Mouse (Mus musculus) heart, adult 8-10 months (tissue): ENCODE data around the gene Arhgef38. TPM values are rescaled to one million over a fixed set of nuclear protein-coding genes. Genes with fewer than 3 reads are reported as not detected.

Experiments used
- DNase-seq: peaks from one replicate; pipeline ENCODE4 v3.0.0; 2022; ENCODE audit warnings: low spot score
- total RNA-seq, 4 experiments: library from RNA; stranded (reverse); gene quantifications; 2 replicates each; pipeline ENCODE4 v1.2.4; 2022

Arhgef38 gene
- total RNA-seq, result under 1 TPM in 1 of 4 experiments, not detected in 3; 0.46 TPM

DNA sequence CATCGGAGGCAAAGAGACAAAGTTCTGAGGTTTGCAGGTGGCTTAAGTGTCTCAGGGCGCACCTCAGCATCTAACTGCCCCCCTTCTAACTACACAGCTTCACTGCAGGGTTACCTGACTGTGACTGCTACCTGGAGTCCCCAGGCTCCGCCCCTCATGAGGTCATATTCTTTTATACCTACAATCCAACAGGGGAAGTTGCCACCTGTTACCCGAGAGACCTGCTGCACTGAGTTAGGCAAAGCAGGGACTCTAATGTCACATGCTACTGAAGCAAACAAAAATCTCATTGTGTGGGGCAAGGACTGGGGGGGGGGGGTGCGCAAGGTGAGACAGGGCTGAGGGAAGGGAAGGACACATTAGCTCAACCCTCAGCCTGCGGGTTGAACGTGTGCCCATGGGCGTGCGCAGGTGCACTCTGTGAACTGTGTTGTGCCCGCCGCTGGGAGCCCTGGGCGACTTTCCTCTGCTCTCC, at the start of gene Arhgef38:
Gene Arhgef38 (minus strand): TSS at position 129 of the 475 bp plus-strand sequence.
- DNase-seq, result no peak

- DNase-seq, result peak; percentile 48
Measured at GRCm38 (mm10) chr3:133271887-133272286, 37.1 kb upstream of the Arhgef38 start.

- DNase-seq, result no peak
Measured at GRCm38 (mm10) chr3:133258860-133259259, 24.1 kb upstream of the Arhgef38 start.

GRCm38 (mm10) chr3:133255842-133256241, 21.1 kb upstream of the Arhgef38 start:
- DNase-seq, result no peak

- no peak for DNase-seq
Measured at GRCm38 (mm10) chr3:133244027-133244426, 9.3 kb upstream of the Arhgef38 start.

GRCm38 (mm10) chr3:133241916-133242315, 7.2 kb upstream of the Arhgef38 start:
- DNase-seq, result no peak

- DNase-seq, result no peak
Measured at GRCm38 (mm10) chr3:133233993-133234392, 756 bp downstream of the Arhgef38 start.

- no peak for DNase-seq
Measured at GRCm38 (mm10) chr3:133230427-133230826, 4.3 kb downstream of the Arhgef38 start.

GRCm38 (mm10) chr3:133229594-133229993, 5.2 kb downstream of the Arhgef38 start:
- no peak for DNase-seq

DNA sequence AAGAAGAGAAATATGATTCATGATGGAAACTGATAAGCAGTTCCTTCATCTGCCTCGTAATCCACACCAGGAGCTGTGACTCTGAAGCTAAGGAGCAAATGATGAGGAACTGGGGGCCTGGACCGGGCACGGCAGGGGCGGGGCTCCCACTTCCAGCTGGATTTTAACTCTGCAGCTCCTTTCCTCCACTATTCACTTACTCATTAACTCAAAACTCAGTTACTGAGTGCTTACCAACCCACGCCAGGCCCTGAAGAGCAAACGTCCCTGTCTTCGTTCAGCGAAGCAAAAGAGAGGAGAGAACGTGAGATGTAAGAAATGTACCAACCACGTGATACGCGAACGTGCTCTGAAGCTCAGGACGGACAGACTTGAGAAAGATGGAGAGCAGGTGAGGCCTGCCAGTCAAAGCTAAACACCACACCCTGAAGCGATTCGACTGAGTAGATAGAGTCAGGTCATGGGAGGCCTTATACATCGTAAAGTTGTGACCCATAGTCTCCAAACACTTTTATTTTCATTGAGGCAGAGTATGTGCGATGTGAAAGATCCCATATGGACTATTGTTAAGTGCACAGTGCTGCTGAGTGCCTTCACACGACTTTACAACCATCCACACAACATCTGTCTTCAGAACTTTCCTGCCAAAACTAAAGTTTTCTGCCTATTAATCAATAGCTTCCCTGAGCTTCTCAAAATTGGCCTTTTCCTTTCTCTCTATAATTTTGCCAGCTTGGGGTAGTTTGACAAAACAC, 7.3 kb downstream of the Arhgef38 start:
- no peak for DNase-seq

GRCm38 (mm10) chr3:133218501-133218900, 16.2 kb downstream of the Arhgef38 start:
- no peak for DNase-seq

DNA sequence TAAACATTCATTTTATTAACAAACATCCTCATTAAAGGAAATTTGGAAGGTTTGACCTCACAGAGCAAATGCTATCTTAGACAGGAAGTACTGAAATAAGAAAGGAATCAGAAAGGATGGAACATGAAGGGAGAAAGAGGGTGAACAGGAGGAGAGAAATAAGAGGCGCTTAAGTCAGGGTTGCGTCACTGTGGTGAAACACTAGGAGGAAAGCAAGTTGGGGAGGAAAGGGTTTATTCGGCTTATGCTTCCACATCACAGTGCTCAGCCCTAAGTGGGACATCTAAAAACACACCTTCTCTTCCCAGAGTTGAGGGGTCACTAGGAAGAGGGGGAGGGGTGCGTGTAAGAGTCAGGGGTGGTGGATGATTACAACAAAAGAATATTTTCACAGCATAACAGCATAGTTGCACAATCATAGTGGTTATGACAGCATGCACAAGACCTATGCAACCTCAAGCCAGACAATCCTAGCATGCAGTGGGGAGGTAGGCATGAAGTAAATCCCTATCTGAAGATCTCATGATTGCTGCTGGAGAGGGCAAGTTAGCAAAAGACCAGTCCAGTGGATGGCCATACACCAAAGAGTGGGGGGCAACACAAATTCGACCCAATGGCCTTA, 19.4 kb downstream of the Arhgef38 start:
- no peak for DNase-seq

DNA sequence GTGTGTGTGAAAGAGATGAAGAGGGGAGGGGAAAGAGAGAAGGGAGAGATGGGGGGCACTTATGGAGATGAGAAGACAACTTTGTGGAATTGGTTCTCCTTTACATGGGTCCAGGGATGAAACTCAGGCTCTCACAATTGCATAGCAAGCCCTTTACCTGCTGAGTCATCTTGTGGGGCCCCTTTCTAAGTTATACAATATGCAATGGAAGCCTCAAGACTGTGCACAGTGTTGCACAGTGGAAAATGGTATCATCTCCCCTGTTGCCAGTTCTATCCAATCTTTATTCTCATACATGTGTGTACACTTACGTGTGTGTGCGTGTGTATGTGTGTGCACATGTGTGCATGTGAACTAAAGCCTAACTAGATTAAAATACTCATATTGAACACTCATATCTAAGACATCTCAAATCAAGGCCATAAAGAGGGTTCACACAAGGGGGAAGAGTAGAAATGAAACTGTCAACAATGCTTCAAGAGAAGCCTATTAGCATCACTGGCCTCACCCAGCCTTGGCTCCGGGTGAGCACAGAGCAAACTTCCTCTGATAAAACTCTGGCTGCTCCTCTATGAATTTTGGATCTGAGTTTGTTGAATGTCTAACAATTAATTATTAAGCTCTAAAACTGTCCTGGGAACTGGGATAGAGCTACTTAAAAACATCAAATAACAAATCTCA, 21.2 kb downstream of the Arhgef38 start:
- DNase-seq, result no peak

DNA sequence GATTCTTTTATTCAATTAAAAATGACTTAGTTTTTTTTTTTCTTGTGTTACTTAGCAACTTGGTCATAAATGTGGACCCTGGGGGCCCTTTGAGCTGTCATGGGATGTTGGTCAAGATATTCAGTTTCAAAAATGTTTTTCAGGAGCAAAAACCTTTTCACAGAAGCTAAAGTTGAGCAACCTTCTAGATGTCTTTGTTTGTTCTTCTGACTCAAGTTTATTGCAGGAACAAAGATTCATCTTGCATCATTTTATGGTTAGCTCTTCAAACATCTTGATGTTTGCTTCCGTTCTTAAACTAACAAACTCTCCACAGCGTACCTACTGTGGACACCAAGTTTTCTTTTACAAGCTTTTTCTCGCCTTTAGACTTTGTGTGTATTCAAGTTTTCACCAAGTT, 23.4 kb downstream of the Arhgef38 start:
- no peak for DNase-seq

DNA sequence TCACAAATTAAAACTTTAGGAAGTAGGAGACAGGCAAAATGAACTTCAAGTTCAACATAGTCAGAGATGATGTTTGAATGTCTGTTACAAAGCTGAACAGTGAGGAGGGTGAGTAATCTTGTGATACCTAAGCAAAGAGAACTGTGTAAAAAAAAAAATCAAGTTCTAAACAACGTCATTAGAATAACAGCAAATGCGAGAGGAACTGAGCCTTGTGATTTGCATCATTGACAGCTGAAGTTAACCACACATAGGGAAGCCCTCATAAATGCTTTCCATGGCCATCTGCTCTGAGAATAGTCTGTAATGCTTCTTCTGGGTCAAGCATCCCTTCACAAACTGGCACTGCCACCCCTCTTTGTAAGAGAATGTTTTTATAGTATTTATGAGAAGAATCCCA, 31.0 kb downstream of the Arhgef38 start:
- DNase-seq, result no peak

- DNase-seq, result no peak
Measured at GRCm38 (mm10) chr3:133202171-133202570, 32.6 kb downstream of the Arhgef38 start.

- no peak for DNase-seq
Measured at GRCm38 (mm10) chr3:133188930-133189329, 45.8 kb downstream of the Arhgef38 start.

DNA sequence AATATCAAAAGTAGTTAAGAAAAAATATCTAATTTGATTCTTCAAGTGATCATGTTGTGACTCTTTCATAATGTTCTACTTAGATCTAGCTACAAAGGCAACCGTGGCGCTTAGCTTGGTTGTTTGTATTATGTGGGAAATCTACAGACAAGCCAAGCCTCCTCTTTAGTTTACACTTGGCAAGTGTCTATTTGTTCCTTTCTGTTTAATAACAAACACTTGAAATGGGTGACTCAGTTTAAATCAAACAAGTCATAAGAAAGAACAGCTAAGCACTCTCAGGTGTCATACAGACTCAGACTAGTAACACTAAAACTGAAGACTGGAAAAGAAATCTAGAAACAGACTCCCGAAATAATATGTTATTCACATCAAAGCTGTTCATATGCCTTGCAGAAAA, 47.2 kb downstream of the Arhgef38 start:
- no peak for DNase-seq

DNA sequence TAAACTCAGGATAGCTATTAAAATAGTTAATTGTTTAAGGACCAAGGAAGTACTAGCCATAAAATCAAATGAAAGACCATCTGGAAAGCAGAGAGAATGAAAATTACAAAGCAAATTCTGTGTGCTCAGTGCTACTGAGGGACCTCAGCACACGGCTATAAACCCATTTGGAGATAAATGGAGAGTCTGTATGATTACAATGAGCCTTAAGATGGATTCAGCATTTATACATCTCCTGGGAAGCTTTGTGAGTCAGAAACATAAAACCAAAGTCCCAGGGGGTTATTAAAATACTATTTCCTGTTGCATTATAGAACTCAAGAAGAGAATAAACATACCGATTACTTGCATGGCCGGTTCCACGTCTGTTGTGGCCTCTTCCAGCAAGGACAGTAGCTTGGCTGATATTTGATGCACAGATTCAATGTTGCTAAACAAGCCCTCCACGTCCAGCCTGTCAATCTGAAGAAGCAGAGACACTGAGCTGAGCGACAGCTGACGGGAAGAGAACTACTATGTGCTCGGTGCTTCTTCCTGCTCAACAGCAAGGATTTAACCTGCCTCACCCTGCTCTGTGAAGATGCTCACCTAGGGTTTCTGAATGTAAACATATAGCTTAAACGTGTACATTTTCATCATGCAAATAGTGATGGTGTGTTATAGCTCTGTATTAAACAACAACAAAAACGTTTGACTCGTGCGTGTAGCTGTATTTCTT, 58.6 kb downstream of the Arhgef38 start:
- DNase-seq, result no peak

GRCm38 (mm10) chr3:133172291-133172690, 62.5 kb downstream of the Arhgef38 start:
- no peak for DNase-seq

DNA sequence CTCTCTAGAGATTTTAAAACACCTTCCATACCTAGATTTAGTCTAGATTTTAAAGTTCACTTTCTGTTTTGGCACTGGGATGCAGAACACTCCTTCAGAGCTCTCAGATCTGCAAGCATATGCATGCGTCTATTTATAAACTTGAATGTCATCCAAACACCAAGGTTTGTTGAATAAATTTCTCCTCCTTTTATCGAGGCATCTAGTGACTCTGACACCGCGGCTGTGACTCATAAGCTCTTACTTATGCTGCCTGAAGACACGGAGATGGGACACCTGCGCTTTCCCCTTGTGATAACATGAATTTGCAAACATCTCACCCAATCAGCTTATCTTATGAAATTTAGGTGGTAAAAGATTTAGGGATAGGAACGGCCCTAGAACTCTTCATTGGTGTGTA, 65.0 kb downstream of the Arhgef38 start:
- DNase-seq, result peak; percentile 1

- no peak for DNase-seq
Measured at GRCm38 (mm10) chr3:133167550-133167949, 67.2 kb downstream of the Arhgef38 start.
